Mouse (Mus musculus) liver, adult 2 months (tissue): ENCODE results near the gene Gdf1.

ENCODE experiments used
- CTCF ChIP-seq: fragments of 200-500 bp; IDR thresholded peaks from 2 replicates; pipeline ENCODE4 v1.5.1; 2011; ENCODE audit warnings: low read depth, low read length, control low read depth
- POLR2A ChIP-seq: fragments of 200-500 bp; IDR thresholded peaks from 2 replicates; pipeline ENCODE4 v1.6.1; 2011; ENCODE audit warnings: low read length, control low read depth; ENCODE audit not compliant: insufficient read depth; ENCODE audit errors: extremely low read depth

GRCm38 (mm10) chr8:70364066-70364465 is 34.4 kb downstream of the Gdf1 start:
- TF ChIP-seq POLR2A: no peak
- TF ChIP-seq CTCF: no peak
